Mouse (Mus musculus): ENCODE measurements at regions not wholly inside any gene's neighbourhood (a gene's known extent, or its start where the extent isn't known, plus 50 kb on each side); places are given as distances from the start of the nearest gene placed in this dataset.

- DNase-seq: no peak
Observed at GRCm38 (mm10) chr2:12697209-12697608, 226.6 kb upstream of the Pter start.

GRCm38 (mm10) chr2:12699331-12699730, 224.5 kb upstream of the Pter start:
- DNase-seq: no peak

GRCm38 (mm10) chr2:12707514-12707913, 216.3 kb upstream of the Pter start:
- DNase-seq: no peak

- peak; percentile 49 for DNase-seq
Observed at GRCm38 (mm10) chr2:12709156-12709923, 214.5 kb upstream of the Pter start.

- DNase-seq: no peak
Observed at GRCm38 (mm10) chr2:12709924-12710240, 214.0 kb upstream of the Pter start.

- DNase-seq: no peak
Observed at GRCm38 (mm10) chr2:12716124-12717012, 207.5 kb upstream of the Pter start.

- no peak for DNase-seq
Observed at GRCm38 (mm10) chr2:12729251-12729650, 194.6 kb upstream of the Pter start.

GRCm38 (mm10) chr2:12737140-12737539, 186.7 kb upstream of the Pter start:
- no peak for DNase-seq

- DNase-seq: no peak
Observed at GRCm38 (mm10) chr2:12746856-12747255, 177.0 kb upstream of the Pter start.

- DNase-seq: no peak
Observed at GRCm38 (mm10) chr2:12758816-12759215, 165.0 kb upstream of the Pter start.

- DNase-seq: no peak
Observed at GRCm38 (mm10) chr2:12759931-12760330, 163.9 kb upstream of the Pter start.

GRCm38 (mm10) chr2:12761461-12761860, 162.4 kb upstream of the Pter start:
- DNase-seq: no peak

- no peak for DNase-seq
Observed at GRCm38 (mm10) chr2:12764510-12764909, 159.3 kb upstream of the Pter start.

GRCm38 (mm10) chr2:12765336-12765735, 158.5 kb upstream of the Pter start:
- DNase-seq: no peak

GRCm38 (mm10) chr2:12776866-12777265, 147.0 kb upstream of the Pter start:
- DNase-seq: no peak

- DNase-seq: no peak
Observed at GRCm38 (mm10) chr2:12777696-12778095, 146.1 kb upstream of the Pter start.

GRCm38 (mm10) chr2:12792596-12792995, 131.2 kb upstream of the Pter start:
- no peak for DNase-seq

- DNase-seq: no peak
Observed at GRCm38 (mm10) chr2:12797615-12798169, 126.1 kb upstream of the Pter start.

GRCm38 (mm10) chr2:12799153-12799925, 124.5 kb upstream of the Pter start:
- DNase-seq: no peak

- DNase-seq: no peak
Observed at GRCm38 (mm10) chr2:12802667-12803066, 121.2 kb upstream of the Pter start.

- DNase-seq: no peak
Observed at GRCm38 (mm10) chr2:12805096-12805495, 118.7 kb upstream of the Pter start.

GRCm38 (mm10) chr2:12808466-12808865, 115.4 kb upstream of the Pter start:
- no peak for DNase-seq

GRCm38 (mm10) chr2:12815339-12815738, 108.5 kb upstream of the Pter start:
- DNase-seq: no peak

Data from kidney, postnatal 14 days (tissue).